Mouse (Mus musculus) heart, embryonic 14.5 days (tissue): ENCODE results near the gene Ccdc9b. TPM values are rescaled to one million over a fixed set of nuclear protein-coding genes. Genes with fewer than 3 reads are reported as not detected.

Source experiments
- ATAC-seq: fragments of 200-750 bp; cut with Nextera tagmentation; 2 replicates; pipeline ENCODE4 v1.8.0; 2017; ENCODE audit warnings: low read depth, moderate TSS enrichment; ENCODE audit not compliant: insufficient number of reproducible peaks, insufficient read depth, low FRiP score
- H3K27ac ChIP-seq, 2 experiments: fragments of 200-500 bp in 1 of 2; fragments of 300-500 bp in 1 of 2; sonication (generic) in 1 of 2; replicated peaks in 1 of 2; 2 replicates each; pipeline ENCODE4 v1.5.1; 2012 to 2014; ENCODE audit warnings: low read depth in 2 of 2, low read length in 2 of 2, control low read depth in 1 of 2, mild to moderate bottlenecking in 1 of 2, mixed read lengths in 1 of 2; ENCODE audit not compliant: control insufficient read depth in 1 of 2, insufficient read depth in 1 of 2
- H3K27me3 ChIP-seq: fragments of 300-500 bp; sonication (generic); 2 replicates; pipeline ENCODE4 v1.6.1; 2014; ENCODE audit warnings: mild to moderate bottlenecking, low read length, control low read depth; ENCODE audit not compliant: control insufficient read depth, insufficient read depth
- H3K36me3 ChIP-seq: fragments of 300-500 bp; sonication (generic); 2 replicates; pipeline ENCODE4 v1.6.1; 2014; ENCODE audit warnings: mild to moderate bottlenecking, control low read depth, low read length, mixed read lengths; ENCODE audit not compliant: control insufficient read depth, insufficient read depth
- H3K4me1 ChIP-seq, 2 experiments: fragments of 200-500 bp in 1 of 2; fragments of 300-500 bp in 1 of 2; sonication (generic) in 1 of 2; 2 replicates each; pipeline ENCODE4 v1.6.1; 2012 to 2014; ENCODE audit warnings: low read length in 2 of 2, control low read depth in 1 of 2, mixed read lengths in 1 of 2; ENCODE audit not compliant: control insufficient read depth in 2 of 2, insufficient read depth in 2 of 2
- H3K4me2 ChIP-seq: fragments of 300-500 bp; sonication (generic); 2 replicates; pipeline ENCODE4 v1.6.1; 2014; ENCODE audit warnings: mild to moderate bottlenecking, low read length
- H3K4me3 ChIP-seq, 2 experiments: fragments of 200-500 bp in 1 of 2; fragments of 300-500 bp in 1 of 2; sonication (generic) in 1 of 2; 2 replicates each; pipeline ENCODE4 v1.5.1; 2012 to 2014; ENCODE audit warnings: low read length in 2 of 2, mild to moderate bottlenecking in 2 of 2, control low read depth in 1 of 2, low read depth in 1 of 2, moderate library complexity in 1 of 2; ENCODE audit not compliant: control insufficient read depth in 1 of 2, insufficient read depth in 1 of 2
- H3K9ac ChIP-seq: fragments of 300-500 bp; sonication (generic); 2 replicates; pipeline ENCODE4 v1.6.1; 2014; ENCODE audit warnings: mild to moderate bottlenecking, low read length
- H3K9me3 ChIP-seq: fragments of 300-500 bp; sonication (generic); 2 replicates; pipeline ENCODE4 v1.6.1; 2016; ENCODE audit warnings: low read length, control low read depth; ENCODE audit not compliant: control insufficient read depth
- WGBS: fragments of 180-500 bp; shearing (Covaris S2); extraction: QIAGEN DNeasy Blood & Tissue Kit; methylation state at CpG from one replicate; pipeline ENCODE4 v1.1.7; 2014; 5-methylcytosine and 5-hydroxymethylcytosine counted together
- polyA plus RNA-seq: library from polyadenylated mRNA; unstranded; fragments of >200 nt; fragmentation: Nextera tagmentation; extraction: Ambion mirVana; gene quantifications from 2 replicates; pipeline ENCODE4 v1.2.1, GENCODE M21; 2014

Gene Ccdc9b
- polyA plus RNA-seq, 1 experiment from 2014 or later: 2.2 TPM

GRCm38 (mm10) chr2:118725511-118725910 is 37.0 kb downstream of the Ccdc9b start:
- H3K4me1 ChIP-seq: peaks cover 29 to 32% of the 10 kb centered on the region in 2 experiments
- H3K27ac ChIP-seq: no peak overlapping the region
- H3K36me3 ChIP-seq: no peaks in the 10 kb centered on the region
- WGBS: 85% methylated on average over 4 of the region's 4 CpGs
- H3K4me3 ChIP-seq: no peak overlapping the region
- H3K27me3 ChIP-seq: no peaks in the 10 kb centered on the region
- no peak overlapping the region for H3K9ac ChIP-seq
- no peak overlapping the region for H3K4me2 ChIP-seq
- H3K9me3 ChIP-seq: no peaks in the 10 kb centered on the region
- ATAC-seq: no peak

DNA sequence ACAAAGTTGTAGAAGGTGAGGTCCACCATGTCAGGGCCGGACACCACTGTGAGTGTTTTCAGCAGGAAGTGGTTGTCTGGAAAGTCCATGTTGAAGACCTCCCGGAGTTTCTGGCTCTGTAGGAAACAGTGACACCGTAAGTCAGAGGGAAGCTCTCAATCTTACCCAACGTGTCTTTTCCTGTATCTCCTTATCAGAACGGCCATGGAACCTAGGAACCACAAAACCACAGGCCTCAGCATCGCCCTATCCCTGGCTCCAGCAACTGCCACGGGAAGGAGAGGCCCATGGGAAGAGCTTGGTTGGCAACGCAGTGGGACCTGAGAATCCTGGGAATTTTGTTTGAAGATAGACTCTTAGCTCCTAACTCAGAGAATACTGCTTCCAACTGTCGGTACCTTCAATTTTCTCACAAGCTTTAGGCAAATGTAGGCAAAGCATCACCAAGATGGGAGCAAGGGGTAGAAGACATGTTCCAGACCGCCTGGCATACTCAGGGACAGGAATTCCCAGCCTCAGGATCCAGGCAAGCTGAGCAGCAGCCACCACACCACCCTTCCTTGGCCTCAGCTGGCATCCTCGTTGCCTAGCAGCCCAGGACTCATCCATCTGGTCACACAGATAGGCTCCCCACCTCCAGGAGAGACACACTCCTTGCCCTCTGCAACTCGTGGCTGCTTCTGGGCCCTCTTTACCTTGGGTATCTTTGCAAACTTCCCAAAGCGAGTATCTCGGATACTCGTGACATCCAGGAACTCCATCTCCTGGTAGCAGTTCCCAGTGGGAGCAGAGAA is 38.6 kb downstream of the Ccdc9b start:
- H3K27me3 ChIP-seq: no peaks in the 10 kb centered on the region
- H3K4me3 ChIP-seq: no peak overlapping the region
- H3K27ac ChIP-seq: no peak overlapping the region
- 73% methylated on average over 15 of the region's 15 CpGs for WGBS
- H3K4me2 ChIP-seq: no peak overlapping the region
- peaks cover 17 to 23% of the 10 kb centered on the region in 2 experiments for H3K4me1 ChIP-seq
- ATAC-seq: no peak
- no peaks in the 10 kb centered on the region for H3K36me3 ChIP-seq
- no peaks in the 10 kb centered on the region for H3K9me3 ChIP-seq
- no peak overlapping the region for H3K9ac ChIP-seq

GRCm38 (mm10) chr2:118716677-118717076 is 45.8 kb downstream of the Ccdc9b start:
- 15% methylated on average over 5 of the region's 5 CpGs for WGBS
- Histone ChIP-seq H3K4me3 (no peak overlapping the region), H3K36me3 (no peaks in the 10 kb centered on the region), H3K4me2 (peak overlapping the region; percentile 23; the same call in 1 of the 2 replicates), H3K4me1 (peaks cover 38% of the 10 kb centered on the region in 2 experiments), H3K9ac (0 out of 2 replicates have a peak overlapping the region, but pooled peaks have one; percentile 45), H3K27me3 (peaks cover 10% of the 10 kb centered on the region), H3K27ac (peak overlapping the region; percentile 88 to 94), H3K9me3 (no peaks in the 10 kb centered on the region)
- ATAC-seq: peak; percentile 90

GRCm38 (mm10) chr2:118714230-118714629 is 48.2 kb downstream of the Ccdc9b start:
- Histone ChIP-seq H3K4me3 (no peak overlapping the region), H3K27me3 (peaks cover 19% of the 10 kb centered on the region), H3K9ac (no peak overlapping the region), H3K9me3 (no peaks in the 10 kb centered on the region), H3K27ac (no peak overlapping the region), H3K4me2 (no peak overlapping the region), H3K4me1 (peaks cover 54 to 58% of the 10 kb centered on the region in 2 experiments), H3K36me3 (no peaks in the 10 kb centered on the region)
- ATAC-seq: no peak
- 48% methylated on average over 4 of the region's 4 CpGs for WGBS

DNA sequence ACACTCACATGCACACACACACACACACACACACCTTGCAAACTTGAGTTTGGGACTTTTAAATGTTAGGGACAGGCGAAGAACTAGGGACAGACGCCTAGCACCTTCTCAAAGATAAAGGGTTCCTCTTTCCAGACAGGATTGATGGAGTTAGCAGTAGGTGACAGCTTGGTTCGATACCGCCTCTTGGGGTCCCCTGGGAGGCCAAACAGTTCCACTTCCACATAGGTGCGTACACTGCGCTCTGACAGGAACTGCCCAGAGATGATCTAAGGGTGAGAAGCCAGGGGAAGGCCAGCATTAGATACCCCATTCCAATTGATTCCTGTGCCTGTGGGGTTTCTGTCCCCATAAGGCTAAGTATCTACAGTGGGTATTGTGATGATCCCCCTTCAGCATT is 48.8 kb downstream of the Ccdc9b start:
- no peak for ATAC-seq
- Histone ChIP-seq H3K9ac (no peak overlapping the region), H3K9me3 (no peaks in the 10 kb centered on the region), H3K27me3 (peaks cover 19% of the 10 kb centered on the region), H3K36me3 (no peaks in the 10 kb centered on the region), H3K4me2 (no peak overlapping the region), H3K4me1 (peaks cover 48 to 58% of the 10 kb centered on the region in 2 experiments), H3K27ac (no peak overlapping the region), H3K4me3 (no peak overlapping the region)
- 89% methylated on average over 6 of the region's 6 CpGs for WGBS

GRCm38 (mm10) chr2:118711038-118711494 is 51.4 kb downstream of the Ccdc9b start:
- no peaks in the 10 kb centered on the region for H3K9me3 ChIP-seq
- peaks cover 37 to 48% of the 10 kb centered on the region in 2 experiments for H3K4me1 ChIP-seq
- H3K36me3 ChIP-seq: no peaks in the 10 kb centered on the region
- peak overlapping the region; percentile 28 to 37 for H3K4me3 ChIP-seq
- ATAC-seq: no peak
- 3% methylated on average over 36 of the region's 36 CpGs for WGBS
- H3K9ac ChIP-seq: peak overlapping the region; percentile 54
- H3K4me2 ChIP-seq: peak overlapping the region; percentile 72
- peaks cover 25% of the 10 kb centered on the region for H3K27me3 ChIP-seq
- no peak overlapping the region for H3K27ac ChIP-seq

DNA sequence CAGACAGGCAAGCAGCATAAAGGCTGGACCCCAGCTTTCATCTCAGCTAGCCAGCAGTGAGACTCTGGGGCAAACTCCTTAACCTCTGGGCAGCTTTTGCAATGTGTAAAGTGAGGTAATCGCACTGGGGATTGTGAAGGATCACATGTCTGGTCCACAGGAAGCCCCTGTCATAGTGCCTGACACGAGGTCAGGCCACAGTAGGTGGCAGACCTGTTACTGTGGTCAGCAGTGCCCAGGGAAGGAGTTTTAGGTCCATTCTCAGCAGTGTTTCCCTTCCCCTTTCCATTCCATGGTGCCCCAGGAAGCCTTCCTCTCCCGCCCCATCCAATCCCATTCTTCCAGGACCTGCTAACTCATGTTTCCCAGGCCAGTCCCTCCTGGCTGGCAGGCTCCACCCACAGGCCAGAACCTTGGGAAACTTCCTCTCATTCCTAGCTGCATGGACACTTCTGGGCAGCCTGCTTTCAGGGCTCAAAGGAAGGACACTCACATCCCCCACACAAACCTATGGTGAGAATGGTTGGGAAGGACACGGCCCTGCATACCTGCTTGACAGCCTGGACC is 52.7 kb downstream of the Ccdc9b start:
- no peak overlapping the region for H3K4me2 ChIP-seq
- no peaks in the 10 kb centered on the region for H3K36me3 ChIP-seq
- no peak overlapping the region for H3K27ac ChIP-seq
- no peak overlapping the region for H3K4me3 ChIP-seq
- WGBS: 58% methylated on average over 4 of the region's 4 CpGs
- H3K27me3 ChIP-seq: peaks cover 38% of the 10 kb centered on the region
- no peak for ATAC-seq
- H3K9ac ChIP-seq: no peak overlapping the region
- H3K4me1 ChIP-seq: peaks cover 29 to 39% of the 10 kb centered on the region in 2 experiments
- no peaks in the 10 kb centered on the region for H3K9me3 ChIP-seq
